Mouse (Mus musculus) fat pad, adult 2 months (tissue): Measurements from ENCODE around the gene 4930432M17Rik.

Source experiments
- DNase-seq: peaks from one replicate; pipeline ENCODE4 v3.0.0-alpha.2; 2011; ENCODE audit warnings: low read depth, low spot score; ENCODE audit errors: extremely low read depth

Gene 4930432M17Rik

GRCm38 (mm10) chr3:121670462-121670861 is at the start of gene 4930432M17Rik:
4930432M17Rik (plus strand) TSS chr3:121670762.
- DNase-seq = no peak

- DNase-seq = no peak
Observed at GRCm38 (mm10) chr3:121625662-121626061, 44.9 kb upstream of the 4930432M17Rik start.

GRCm38 (mm10) chr3:121626273-121626672 is 44.3 kb upstream of the 4930432M17Rik start:
- DNase-seq = no peak

- DNase-seq = no peak
Observed at GRCm38 (mm10) chr3:121628245-121628644, 42.3 kb upstream of the 4930432M17Rik start.

- no peak for DNase-seq
Observed at GRCm38 (mm10) chr3:121630626-121631025, 39.9 kb upstream of the 4930432M17Rik start.

GRCm38 (mm10) chr3:121634963-121635362 is 35.6 kb upstream of the 4930432M17Rik start:
- no peak for DNase-seq

- no peak for DNase-seq
Observed at GRCm38 (mm10) chr3:121635505-121635904, 35.1 kb upstream of the 4930432M17Rik start.

- DNase-seq = no peak
Observed at GRCm38 (mm10) chr3:121636315-121636714, 34.2 kb upstream of the 4930432M17Rik start.

- no peak for DNase-seq
Observed at GRCm38 (mm10) chr3:121636748-121637147, 33.8 kb upstream of the 4930432M17Rik start.

GRCm38 (mm10) chr3:121637792-121638191 is 32.8 kb upstream of the 4930432M17Rik start:
- DNase-seq = no peak

- no peak for DNase-seq
Observed at GRCm38 (mm10) chr3:121638241-121638640, 32.3 kb upstream of the 4930432M17Rik start.

GRCm38 (mm10) chr3:121640611-121641010 is 30.0 kb upstream of the 4930432M17Rik start:
- DNase-seq = no peak

- no peak for DNase-seq
Observed at GRCm38 (mm10) chr3:121643236-121643635, 27.3 kb upstream of the 4930432M17Rik start.

GRCm38 (mm10) chr3:121645447-121645846 is 25.1 kb upstream of the 4930432M17Rik start:
- DNase-seq = no peak

GRCm38 (mm10) chr3:121646364-121647048 is 24.1 kb upstream of the 4930432M17Rik start:
- DNase-seq = no peak

GRCm38 (mm10) chr3:121648238-121648778 is 22.3 kb upstream of the 4930432M17Rik start:
- DNase-seq = no peak

- DNase-seq = no peak
Observed at GRCm38 (mm10) chr3:121650052-121650671, 20.4 kb upstream of the 4930432M17Rik start.

- DNase-seq = no peak
Observed at GRCm38 (mm10) chr3:121651710-121652109, 18.9 kb upstream of the 4930432M17Rik start.

GRCm38 (mm10) chr3:121652186-121652585 is 18.4 kb upstream of the 4930432M17Rik start:
- DNase-seq = no peak

- DNase-seq = no peak
Observed at GRCm38 (mm10) chr3:121656922-121657321, 13.6 kb upstream of the 4930432M17Rik start.

GRCm38 (mm10) chr3:121662705-121663469 is 7.7 kb upstream of the 4930432M17Rik start:
- DNase-seq = no peak

- DNase-seq = no peak
Observed at GRCm38 (mm10) chr3:121663470-121663847, 7.1 kb upstream of the 4930432M17Rik start.
